Mouse (Mus musculus): ENCODE results near the gene Hoxd13.

Gene Hoxd13

GRCm38 (mm10) chr2:74680561-74681398, 12.7 kb downstream of the Hoxd13 start:
- DNase-seq (ENCODE audit: low spot score in 2 of 2), result no peak

GRCm38 (mm10) chr2:74681594-74682531, 13.8 kb downstream of the Hoxd13 start:
- DNase-seq (ENCODE audit: low spot score in 2 of 2), result no peak

- DNase-seq (ENCODE audit: low spot score in 2 of 2), result no peak
Observed at GRCm38 (mm10) chr2:74682796-74683195, 14.7 kb downstream of the Hoxd13 start.

- no peak for DNase-seq (ENCODE audit: low spot score in 2 of 2)
Observed at GRCm38 (mm10) chr2:74683471-74683951, 15.4 kb downstream of the Hoxd13 start.

- DNase-seq (ENCODE audit: low spot score in 2 of 2), result no peak
Observed at GRCm38 (mm10) chr2:74684106-74684505, 16.0 kb downstream of the Hoxd13 start.

GRCm38 (mm10) chr2:74685059-74685603, 17.0 kb downstream of the Hoxd13 start:
- no peak for DNase-seq (ENCODE audit: low spot score in 2 of 2)

GRCm38 (mm10) chr2:74686301-74686987, 18.3 kb downstream of the Hoxd13 start:
- peak in 1 of 2 experiments; percentile 41 for DNase-seq (ENCODE audit: low spot score in 2 of 2)

GRCm38 (mm10) chr2:74686988-74687697, 19.0 kb downstream of the Hoxd13 start:
- DNase-seq (ENCODE audit: low spot score in 2 of 2), result no peak

- no peak for DNase-seq (ENCODE audit: low spot score in 2 of 2)
Observed at GRCm38 (mm10) chr2:74687698-74688555, 19.8 kb downstream of the Hoxd13 start.

GRCm38 (mm10) chr2:74688795-74689573, 20.9 kb downstream of the Hoxd13 start:
- no peak for DNase-seq (ENCODE audit: low spot score in 2 of 2)

- no peak for DNase-seq (ENCODE audit: low spot score in 2 of 2)
Observed at GRCm38 (mm10) chr2:74689574-74690337, 21.6 kb downstream of the Hoxd13 start.

GRCm38 (mm10) chr2:74690338-74690716, 22.2 kb downstream of the Hoxd13 start:
- no peak for DNase-seq (ENCODE audit: low spot score in 2 of 2)

- DNase-seq (ENCODE audit: low spot score in 2 of 2), result no peak
Observed at GRCm38 (mm10) chr2:74691022-74691951, 23.2 kb downstream of the Hoxd13 start, which contains the start of gene Hoxd10. Hoxd10 (plus strand) TSS chr2:74691924.

- DNase-seq (ENCODE audit: low spot score in 2 of 2), result no peak
Observed at GRCm38 (mm10) chr2:74691995-74692807, 24.1 kb downstream of the Hoxd13 start.

GRCm38 (mm10) chr2:74692808-74693431, 24.8 kb downstream of the Hoxd13 start:
- no peak for DNase-seq (ENCODE audit: low spot score in 2 of 2)

- DNase-seq (ENCODE audit: low spot score in 2 of 2), result no peak
Observed at GRCm38 (mm10) chr2:74693432-74693827, 25.3 kb downstream of the Hoxd13 start.
